Mouse (Mus musculus) lung, embryonic 15.5 days (tissue): Measurements from ENCODE around the gene Gprc5c. TPM values are rescaled to one million over a fixed set of nuclear protein-coding genes. Genes with fewer than 3 reads are reported as not detected.

Experiments
- ATAC-seq: fragments of 200-750 bp; cut with Nextera tagmentation; 2 replicates; pipeline ENCODE4 v1.8.0; 2017; ENCODE audit warnings: moderate number of reproducible peaks, borderline replicate concordance; ENCODE audit not compliant: low FRiP score, low TSS enrichment; ENCODE audit errors: extremely low read depth
- H3K27ac ChIP-seq: fragments of 300-500 bp; sonication (generic); 2 replicates; pipeline ENCODE4 v1.5.1; 2015; ENCODE audit warnings: moderate library complexity, mild to moderate bottlenecking, inconsistent platforms
- H3K27me3 ChIP-seq: fragments of 300-500 bp; sonication (generic); 2 replicates; pipeline ENCODE4 v1.6.1; 2015; ENCODE audit warnings: inconsistent platforms
- H3K36me3 ChIP-seq: fragments of 300-500 bp; sonication (generic); 2 replicates; pipeline ENCODE4 v1.6.1; 2015; ENCODE audit warnings: inconsistent platforms
- H3K4me1 ChIP-seq: fragments of 300-500 bp; sonication (generic); 2 replicates; pipeline ENCODE4 v1.6.1; 2015; ENCODE audit warnings: inconsistent platforms
- H3K4me2 ChIP-seq: fragments of 300-500 bp; sonication (generic); 2 replicates; pipeline ENCODE4 v1.6.1; 2015; ENCODE audit warnings: inconsistent platforms, mild to moderate bottlenecking, moderate library complexity
- H3K4me3 ChIP-seq: fragments of 300-500 bp; sonication (generic); 2 replicates; pipeline ENCODE4 v1.5.1; 2015; ENCODE audit warnings: mild to moderate bottlenecking, inconsistent platforms
- H3K9ac ChIP-seq: fragments of 300-500 bp; sonication (generic); 2 replicates; pipeline ENCODE4 v1.6.1; 2015; ENCODE audit warnings: inconsistent platforms
- H3K9me3 ChIP-seq: fragments of 300-500 bp; sonication (generic); 2 replicates; pipeline ENCODE4 v1.6.1; 2016; ENCODE audit warnings: inconsistent platforms
- WGBS: fragments of 180-500 bp; shearing (Covaris S2); methylation state at CpG from one replicate; pipeline ENCODE4 v1.1.7; 2015; 5-methylcytosine and 5-hydroxymethylcytosine counted together
- polyA plus RNA-seq: library from polyadenylated mRNA; unstranded; fragments of >200 nt; fragmentation: Nextera tagmentation; extraction: Ambion mirVana; gene quantifications from 2 replicates; pipeline ENCODE4 v1.2.1, GENCODE M21; 2015

The Gprc5c gene
- polyA plus RNA-seq, 1 experiment from 2014 or later, result 36.1 TPM

- no peak overlapping the region; the same call in 1 of the 2 replicates for H3K9ac ChIP-seq
- peaks cover 12% of the 10 kb centered on the region for H3K4me1 ChIP-seq
- H3K27me3 ChIP-seq, result no peaks in the 10 kb centered on the region
- no peak overlapping the region for H3K4me3 ChIP-seq
- H3K9me3 ChIP-seq, result no peaks in the 10 kb centered on the region
- H3K4me2 ChIP-seq, result no peak overlapping the region
- no peak for ATAC-seq
- WGBS, result 42% methylated on average over 9 of the region's 9 CpGs
- H3K36me3 ChIP-seq, result peaks cover 3% of the 10 kb centered on the region; the same call in 1 of the 2 replicates
- H3K27ac ChIP-seq, result no peak overlapping the region
Observed at GRCm38 (mm10) chr11:114874226-114875145, 23.5 kb downstream of the Gprc5c start.

DNA sequence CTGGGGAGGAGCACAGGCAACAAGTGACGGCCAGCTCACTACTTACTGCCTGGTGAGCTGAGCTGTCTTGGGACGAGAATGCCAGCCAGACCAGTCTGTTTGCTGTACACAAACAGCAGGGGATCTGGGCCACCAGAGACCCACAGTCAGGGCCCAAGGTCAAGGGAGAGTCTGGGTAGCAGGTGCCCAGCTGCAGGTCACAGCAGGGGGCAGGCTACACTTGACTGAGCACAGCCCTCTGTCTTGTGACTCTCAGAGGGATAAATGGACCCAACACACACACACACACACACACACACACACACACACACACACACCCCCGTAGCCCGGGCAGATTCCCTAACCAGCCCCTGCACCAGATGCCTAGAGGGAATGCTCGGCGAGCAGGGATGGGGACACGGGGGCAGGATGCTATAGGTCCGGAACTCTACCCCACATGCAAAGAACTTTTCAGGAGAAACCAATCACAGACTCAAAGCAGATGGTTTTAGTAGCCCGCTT is 24.4 kb downstream of the Gprc5c start:
- H3K36me3 ChIP-seq, result peaks cover 3% of the 10 kb centered on the region; the same call in 1 of the 2 replicates
- H3K27ac ChIP-seq, result no peak overlapping the region
- 13% methylated on average over 9 of the region's 9 CpGs for WGBS

GRCm38 (mm10) chr11:114876176-114876575 is 25.2 kb downstream of the Gprc5c start:
- no peak overlapping the region for H3K4me2 ChIP-seq
- no peak overlapping the region for H3K4me3 ChIP-seq
- no peaks in the 10 kb centered on the region for H3K9me3 ChIP-seq
- 41% methylated on average over 7 of the region's 7 CpGs for WGBS
- ATAC-seq, result no peak
- no peaks in the 10 kb centered on the region for H3K36me3 ChIP-seq
- peaks cover 12% of the 10 kb centered on the region for H3K4me1 ChIP-seq
- H3K27me3 ChIP-seq, result no peaks in the 10 kb centered on the region
- no peak overlapping the region for H3K27ac ChIP-seq
- H3K9ac ChIP-seq, result no peak overlapping the region

More for the DNA sequence above, 24.4 kb downstream of the Gprc5c start:
- Histone ChIP-seq H3K4me3 (no peak overlapping the region), H3K9ac (no peak overlapping the region), H3K27me3 (no peaks in the 10 kb centered on the region), H3K4me2 (no peak overlapping the region), H3K9me3 (no peaks in the 10 kb centered on the region), H3K4me1 (peaks cover 12% of the 10 kb centered on the region)
- no peak for ATAC-seq

DNA sequence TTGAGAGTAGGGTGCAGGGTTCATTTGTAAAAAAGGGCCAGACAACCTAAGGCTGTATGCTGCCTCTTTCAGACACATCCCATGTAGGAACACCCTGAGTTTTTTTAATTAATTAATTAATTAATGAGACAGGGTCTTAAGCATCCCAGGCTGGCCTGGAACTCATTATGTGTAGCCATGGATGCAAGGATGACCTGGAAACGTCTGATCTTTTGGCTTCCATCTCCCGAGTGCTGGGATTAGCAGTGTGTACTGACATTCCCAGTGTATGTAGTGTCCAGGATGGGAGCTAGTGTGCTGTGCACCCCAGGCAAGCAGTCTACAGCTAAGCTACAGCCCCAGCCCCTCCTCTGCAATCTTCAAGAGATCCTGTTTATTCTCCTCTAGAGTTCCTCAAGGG is 25.7 kb downstream of the Gprc5c start:
- 29% methylated on average over 2 of the region's 2 CpGs for WGBS
- Histone ChIP-seq H3K9ac (no peak overlapping the region), H3K9me3 (no peaks in the 10 kb centered on the region), H3K36me3 (no peaks in the 10 kb centered on the region), H3K27ac (no peak overlapping the region), H3K4me3 (no peak overlapping the region), H3K27me3 (no peaks in the 10 kb centered on the region), H3K4me2 (no peak overlapping the region), H3K4me1 (peaks cover 12% of the 10 kb centered on the region)
- no peak for ATAC-seq

- Histone ChIP-seq H3K4me3 (no peak overlapping the region), H3K27ac (no peak overlapping the region), H3K9ac (no peak overlapping the region), H3K36me3 (no peaks in the 10 kb centered on the region), H3K4me2 (no peak overlapping the region), H3K27me3 (no peaks in the 10 kb centered on the region), H3K9me3 (no peaks in the 10 kb centered on the region), H3K4me1 (peaks cover 12% of the 10 kb centered on the region)
- WGBS, result 23% methylated on average over 3 of the region's 3 CpGs
- 0 out of 2 replicates have a peak, but pooled peaks have one; percentile 17 for ATAC-seq
Observed at GRCm38 (mm10) chr11:114877145-114877544, 26.2 kb downstream of the Gprc5c start.

GRCm38 (mm10) chr11:114879666-114880065 is 28.7 kb downstream of the Gprc5c start:
- ATAC-seq, result no peak

DNA sequence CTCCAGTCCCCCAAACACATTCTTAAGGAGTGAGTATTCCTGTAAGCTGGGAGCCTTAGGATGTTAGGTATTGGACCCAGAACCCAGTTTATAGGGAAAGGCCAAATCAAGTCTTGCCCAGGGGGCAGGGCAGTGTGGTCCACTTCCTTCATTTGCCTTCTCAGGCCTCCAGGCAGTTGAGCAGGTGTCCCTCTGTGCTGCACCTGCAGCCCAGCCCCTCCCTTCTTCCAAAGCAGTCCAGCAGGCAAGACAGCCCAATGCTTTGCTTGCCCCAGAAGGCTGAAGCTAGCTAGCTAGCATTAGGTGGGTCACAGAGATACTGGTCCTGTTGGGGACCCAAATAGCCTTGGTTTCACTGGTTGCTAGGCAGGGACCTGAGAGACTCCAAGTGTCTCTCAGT is 29.2 kb downstream of the Gprc5c start:
- H3K27me3 ChIP-seq, result no peaks in the 10 kb centered on the region
- H3K36me3 ChIP-seq, result no peaks in the 10 kb centered on the region
- no peak overlapping the region for H3K9ac ChIP-seq
- H3K4me2 ChIP-seq, result no peak overlapping the region
- ATAC-seq, result no peak
- H3K4me1 ChIP-seq, result peaks cover 5% of the 10 kb centered on the region
- H3K4me3 ChIP-seq, result no peak overlapping the region
- no peak overlapping the region for H3K27ac ChIP-seq
- H3K9me3 ChIP-seq, result no peaks in the 10 kb centered on the region

More at GRCm38 (mm10) chr11:114879666-114880065, 28.7 kb downstream of the Gprc5c start:
- H3K27ac ChIP-seq, result no peak overlapping the region
- no peak overlapping the region for H3K4me2 ChIP-seq
- WGBS, result 68% methylated on average over 2 of the region's 2 CpGs
- no peaks in the 10 kb centered on the region for H3K27me3 ChIP-seq
- no peak overlapping the region for H3K9ac ChIP-seq
- H3K36me3 ChIP-seq, result no peaks in the 10 kb centered on the region
- no peaks in the 10 kb centered on the region for H3K9me3 ChIP-seq
- no peak overlapping the region for H3K4me3 ChIP-seq
- H3K4me1 ChIP-seq, result peaks cover 5% of the 10 kb centered on the region

- Histone ChIP-seq H3K36me3 (no peaks in the 10 kb centered on the region), H3K27ac (no peak overlapping the region), H3K4me2 (no peak overlapping the region), H3K27me3 (no peaks in the 10 kb centered on the region), H3K4me1 (peaks cover 5% of the 10 kb centered on the region), H3K9me3 (no peaks in the 10 kb centered on the region), H3K4me3 (no peak overlapping the region), H3K9ac (no peak overlapping the region)
- no peak for ATAC-seq
- 0% methylated on average over 1 of the region's 1 CpGs for WGBS
Observed at GRCm38 (mm10) chr11:114880589-114880988, 29.6 kb downstream of the Gprc5c start.

DNA sequence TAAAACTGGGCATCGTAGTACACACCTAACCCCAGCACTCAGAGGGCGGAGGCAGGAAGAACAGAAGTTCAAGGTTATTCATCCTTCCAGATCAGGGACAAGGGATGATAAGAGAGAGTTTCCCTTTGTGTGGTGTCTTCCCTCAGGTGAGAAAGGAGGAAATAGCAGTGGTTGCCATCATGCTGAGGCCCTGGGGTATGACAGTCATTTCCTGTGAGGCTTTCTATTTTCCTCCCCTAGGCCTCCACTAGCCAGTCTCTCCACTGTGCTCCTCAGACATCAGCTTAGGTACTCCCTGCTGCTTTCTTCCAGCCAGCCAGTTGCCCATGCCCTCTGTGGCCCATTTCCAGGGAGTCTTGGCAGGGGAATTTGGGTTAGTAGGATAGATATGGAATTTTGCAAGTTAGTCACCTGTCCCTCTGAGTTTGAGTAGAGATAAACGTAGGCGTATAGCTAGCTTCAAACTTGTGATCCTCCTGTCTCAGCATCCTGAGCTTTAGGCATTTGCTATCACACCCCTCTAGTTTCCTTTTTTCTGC is 32.4 kb downstream of the Gprc5c start:
- 79% methylated on average over 4 of the region's 4 CpGs for WGBS
- Histone ChIP-seq H3K27me3 (no peaks in the 10 kb centered on the region), H3K4me1 (no peaks in the 10 kb centered on the region), H3K4me2 (no peak overlapping the region), H3K4me3 (no peak overlapping the region), H3K9me3 (no peaks in the 10 kb centered on the region), H3K9ac (no peak overlapping the region), H3K27ac (no peak overlapping the region), H3K36me3 (no peaks in the 10 kb centered on the region)
- ATAC-seq, result no peak

GRCm38 (mm10) chr11:114884380-114885100 is 33.6 kb downstream of the Gprc5c start:
- H3K4me3 ChIP-seq, result no peak overlapping the region
- no peak overlapping the region for H3K4me2 ChIP-seq
- no peaks in the 10 kb centered on the region for H3K36me3 ChIP-seq
- no peak overlapping the region for H3K27ac ChIP-seq
- H3K9ac ChIP-seq, result no peak overlapping the region
- H3K9me3 ChIP-seq, result no peaks in the 10 kb centered on the region
- ATAC-seq, result no peak
- H3K27me3 ChIP-seq, result no peaks in the 10 kb centered on the region
- 76% methylated on average over 4 of the region's 4 CpGs for whole genome bisulfite sequencing
- H3K4me1 ChIP-seq, result no peaks in the 10 kb centered on the region

- WGBS, result 60% methylated on average over 18 of the region's 18 CpGs
- Histone ChIP-seq H3K4me2 (no peak within 1 kb of the TSS), H3K36me3 (no peaks in the 10 kb centered on the region), H3K9me3 (no peaks in the 10 kb centered on the region), H3K27me3 (no peaks in the 10 kb centered on the region), H3K4me1 (no peaks in the 10 kb centered on the region), H3K9ac (no peak within 1 kb of the TSS), H3K27ac (no peak within 1 kb of the TSS), H3K4me3 (no peak within 1 kb of the TSS)
- no peak for ATAC-seq
Observed at GRCm38 (mm10) chr11:114889991-114890518, 39.1 kb downstream of the Gprc5c start, which contains the start of gene Cd300a. TSS of gene Cd300a (plus strand) at chr11:114890041.
